Mouse (Mus musculus): Measurements from ENCODE around the gene Dnah10.
A peak's percentile ranks its signal among the peaks of the same experiment; 100 is the strongest.

Gene Dnah10

DNA sequence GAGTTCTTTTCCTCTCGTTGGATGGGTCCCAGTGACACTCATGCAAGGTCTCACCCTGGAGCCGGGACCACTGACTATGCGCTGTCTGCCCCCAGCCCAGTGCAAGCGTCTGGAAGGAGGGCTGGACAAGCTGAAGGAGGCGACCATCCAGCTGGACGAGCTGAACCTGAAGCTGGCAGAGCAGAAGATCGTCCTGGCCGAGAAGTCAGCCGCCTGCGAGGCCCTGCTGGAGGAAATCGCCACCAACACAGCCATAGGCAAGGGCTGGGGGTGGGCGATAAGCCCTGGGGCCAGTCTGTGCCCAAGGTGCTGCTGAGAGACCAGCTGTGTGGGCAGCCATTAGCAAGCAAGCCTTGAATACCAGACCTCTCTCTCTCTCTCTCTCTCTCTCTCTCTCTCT lies 87.6 kb downstream of the Dnah10 start:
- no peak for DNase-seq (ENCODE audit: low spot score)

GRCm38 (mm10) chr5:124814797-124815196 lies 89.9 kb downstream of the Dnah10 start:
- DNase-seq (ENCODE audit: low spot score): no peak

DNA sequence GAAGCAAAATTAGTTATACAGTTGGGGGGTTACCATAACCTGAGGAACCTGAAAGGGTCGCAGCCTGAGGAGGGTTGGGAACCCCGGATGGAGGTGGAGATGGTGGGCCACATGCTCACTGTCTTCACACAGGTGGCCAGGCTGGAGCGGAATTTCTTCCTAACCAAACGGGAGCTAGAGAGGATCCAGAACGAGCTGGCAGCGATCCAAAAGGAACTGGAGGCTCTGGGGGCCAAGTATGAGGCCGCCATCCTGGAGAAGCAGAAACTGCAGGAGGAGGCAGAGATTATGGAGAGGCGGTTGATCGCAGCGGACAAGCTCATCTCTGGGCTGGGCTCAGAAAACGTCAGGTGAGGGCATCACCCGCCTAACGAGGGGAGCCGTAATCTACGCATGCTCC lies 92.2 kb downstream of the Dnah10 start:
- no peak for DNase-seq (ENCODE audit: low spot score)

GRCm38 (mm10) chr5:124822128-124822894 lies 97.4 kb downstream of the Dnah10 start:
- DNase-seq (ENCODE audit: low spot score): no peak

GRCm38 (mm10) chr5:124830331-124830730 lies 105.4 kb downstream of the Dnah10 start:
- DNase-seq (ENCODE audit: low spot score): no peak

DNA sequence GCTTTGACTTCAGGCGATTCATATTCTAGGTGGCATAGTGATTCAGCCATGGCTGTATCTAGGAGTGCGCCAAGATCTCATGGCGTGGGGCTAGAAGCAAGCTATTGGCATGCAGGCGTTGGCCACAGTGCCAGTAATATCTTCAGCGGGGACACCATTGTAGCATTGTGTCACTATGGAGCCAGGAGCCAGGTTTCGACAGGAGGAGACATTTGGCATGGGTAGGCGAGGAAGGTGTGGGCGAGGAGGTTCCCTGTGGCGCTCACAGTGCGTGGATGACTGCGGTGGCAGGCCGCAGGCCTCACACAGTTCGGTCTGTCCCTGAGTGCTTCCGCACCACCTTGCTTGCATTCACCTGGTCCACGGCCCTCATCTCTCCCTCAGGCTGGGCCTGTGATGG lies 110.3 kb downstream of the Dnah10 start:
- DNase-seq (ENCODE audit: low spot score): no peak

DNA sequence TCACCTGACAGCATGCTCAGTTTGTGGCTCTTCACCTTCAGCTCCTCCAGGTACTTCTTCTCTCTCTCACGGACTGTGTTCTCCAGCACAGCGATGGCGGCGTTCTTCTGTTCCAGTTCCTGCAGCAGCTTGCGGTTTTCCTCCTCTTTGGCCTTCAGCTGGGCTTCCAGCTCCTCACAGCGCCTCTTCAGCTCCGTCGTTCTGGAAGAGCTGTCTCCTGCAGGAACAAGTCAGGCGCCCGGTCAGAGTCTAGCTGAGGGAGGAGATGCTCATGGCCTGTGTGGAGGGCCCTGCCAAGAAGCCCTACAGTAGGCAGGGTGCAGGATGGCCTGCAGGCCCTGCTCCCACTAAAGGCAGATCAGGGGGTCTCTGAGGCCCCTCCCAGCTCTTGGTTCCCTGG lies 111.2 kb downstream of the Dnah10 start:
- no peak for DNase-seq (ENCODE audit: low spot score)

DNA sequence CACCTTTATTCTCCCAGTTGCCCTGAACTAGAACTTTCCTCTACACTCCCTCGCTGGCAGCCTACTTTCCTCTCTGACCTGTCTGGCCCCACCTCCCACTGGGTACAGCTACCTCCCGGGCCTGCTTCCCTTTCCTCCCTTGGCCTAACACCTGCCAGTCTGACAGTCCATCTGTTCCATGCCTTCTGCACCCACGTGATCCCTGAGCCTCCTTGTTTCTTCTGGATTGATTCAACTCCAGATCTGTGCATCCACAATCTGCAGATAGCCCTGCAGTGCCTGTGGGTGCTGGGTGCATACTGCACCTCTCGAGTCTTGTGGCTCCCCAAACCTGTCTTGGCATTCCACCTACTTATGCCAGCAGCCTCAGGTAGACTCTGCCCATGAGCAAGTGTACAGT lies 111.7 kb downstream of the Dnah10 start:
- no peak for DNase-seq (ENCODE audit: low spot score)

DNA sequence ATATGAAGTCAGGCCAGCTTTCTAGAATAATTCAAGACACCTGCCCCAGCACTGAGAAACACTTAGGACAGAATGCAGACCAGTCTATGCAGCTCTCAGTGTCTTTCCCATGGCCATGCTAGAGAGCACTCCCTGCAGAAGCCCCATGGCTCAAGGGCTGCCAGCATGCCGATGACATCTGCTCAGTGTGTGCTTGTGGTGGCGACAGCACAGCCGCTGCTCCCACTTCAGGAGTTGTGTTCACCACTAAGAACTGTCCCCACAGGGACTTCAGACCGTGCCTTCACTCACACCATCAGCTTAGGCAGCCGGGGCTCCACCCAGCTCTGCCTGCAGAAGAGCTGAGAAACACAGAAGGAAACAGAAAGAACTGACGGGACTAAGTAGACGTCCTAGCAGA lies 115.3 kb downstream of the Dnah10 start:
- no peak for DNase-seq (ENCODE audit: low spot score)

GRCm38 (mm10) chr5:124840669-124841068 lies 115.8 kb downstream of the Dnah10 start:
- DNase-seq (ENCODE audit: low spot score): no peak

GRCm38 (mm10) chr5:124843386-124843785 lies 118.5 kb downstream of the Dnah10 start:
- no peak for DNase-seq (ENCODE audit: low spot score)

- DNase-seq (ENCODE audit: low spot score): no peak
These were observed 120.0 kb downstream of the Dnah10 start for GRCm38 (mm10) chr5:124844929-124845328.

- DNase-seq (ENCODE audit: low spot score): no peak
These were observed 122.1 kb downstream of the Dnah10 start for GRCm38 (mm10) chr5:124847014-124847413.

- no peak for DNase-seq (ENCODE audit: low spot score)
These were observed 124.1 kb downstream of the Dnah10 start for GRCm38 (mm10) chr5:124848994-124849393.

- DNase-seq (ENCODE audit: low spot score): no peak
These were observed 126.7 kb downstream of the Dnah10 start for GRCm38 (mm10) chr5:124851572-124851971.

- no peak for DNase-seq (ENCODE audit: low spot score)
These were observed 127.4 kb downstream of the Dnah10 start for GRCm38 (mm10) chr5:124852294-124852693.

DNA sequence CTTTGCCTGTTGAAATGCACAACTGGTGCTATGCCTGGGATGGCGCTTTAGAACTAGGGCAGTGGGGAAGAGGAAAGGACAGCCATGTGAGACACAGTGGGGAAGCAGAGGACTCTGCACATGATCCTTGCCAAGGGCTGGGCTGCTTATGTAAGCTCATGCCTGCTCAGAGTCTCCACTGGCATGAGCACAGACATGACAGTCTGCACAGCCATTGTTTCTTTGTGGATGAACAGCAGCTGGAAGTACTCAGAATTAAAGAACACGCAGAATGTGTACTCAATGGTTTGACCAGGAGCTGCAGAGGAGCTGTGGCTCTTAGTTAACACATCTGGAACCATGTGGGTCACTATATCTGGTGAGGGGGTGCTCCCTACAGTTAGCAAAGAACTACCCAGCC lies 128.2 kb downstream of the Dnah10 start:
- no peak for DNase-seq (ENCODE audit: low spot score)

DNA sequence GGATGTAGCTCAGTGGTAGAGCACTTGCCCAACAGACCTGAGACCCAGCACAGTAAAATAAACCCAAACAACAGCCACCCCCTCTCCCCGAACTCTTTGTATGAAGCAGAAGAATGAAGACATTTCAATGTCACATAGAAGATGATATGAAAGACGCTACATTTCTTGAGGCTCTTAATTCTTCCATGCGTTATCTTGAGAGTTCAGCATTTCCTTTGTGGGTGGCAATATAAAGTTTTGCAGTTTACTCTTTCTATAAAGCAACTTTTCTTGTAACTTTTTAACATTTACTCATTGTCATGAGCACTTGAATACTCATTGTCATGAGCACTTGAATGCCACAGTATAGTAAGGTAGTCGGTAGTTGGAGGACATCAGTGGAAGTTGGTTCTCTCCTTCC lies 129.3 kb downstream of the Dnah10 start:
- no peak for DNase-seq (ENCODE audit: low spot score)

GRCm38 (mm10) chr5:124860013-124860412 lies 135.1 kb downstream of the Dnah10 start:
- no peak for DNase-seq (ENCODE audit: low spot score)

- peak; percentile 69 for DNase-seq (ENCODE audit: low spot score)
These were observed 136.6 kb downstream of the Dnah10 start for GRCm38 (mm10) chr5:124861463-124861862.

DNA sequence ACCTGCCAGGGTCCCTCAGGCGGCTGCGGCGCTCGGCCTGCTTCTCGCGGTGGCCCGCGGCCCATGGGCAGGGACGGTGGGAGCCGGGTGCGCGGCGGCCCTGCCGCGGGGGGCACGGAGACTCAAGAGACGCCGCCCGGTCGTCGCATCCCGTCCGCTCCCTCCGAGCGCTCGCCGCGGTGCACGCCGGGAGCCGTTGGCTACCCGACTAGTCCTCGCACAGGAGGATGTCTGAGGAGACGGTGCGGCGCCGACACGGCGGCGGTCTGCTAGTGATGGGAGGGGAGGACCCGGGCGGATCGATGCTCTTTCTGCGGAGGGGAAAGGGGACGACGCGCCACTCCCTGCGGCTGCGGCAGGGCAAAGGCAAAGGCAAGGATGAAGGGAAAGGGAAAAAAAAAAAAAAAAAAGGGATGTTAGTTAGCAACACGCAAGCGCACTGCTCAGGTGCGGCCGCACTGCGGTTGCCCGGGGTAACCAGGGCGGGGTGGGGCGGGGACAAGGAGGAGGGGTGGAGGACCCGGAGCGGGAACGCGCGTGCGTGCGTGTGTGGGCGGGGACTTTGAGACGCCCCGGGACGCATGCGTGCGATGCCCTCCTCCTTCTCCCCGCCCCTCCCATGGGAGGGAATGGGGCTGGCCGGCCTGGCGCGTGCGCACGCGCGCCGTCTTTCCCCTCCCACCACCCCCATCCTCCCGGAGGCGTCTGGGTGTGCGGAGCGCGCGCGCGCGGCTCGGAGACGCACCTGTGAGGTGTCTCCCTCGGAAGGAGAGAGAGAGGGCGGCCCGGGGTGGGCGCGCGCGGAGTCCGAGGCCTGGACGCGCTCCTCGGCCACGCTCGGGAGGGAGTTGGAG lies 137.4 kb downstream of the Dnah10 start, which contains the start of the genes Ccdc92 and Zfp664:
Gene Ccdc92, minus strand, starts transcription at position 412 of the 854 bp plus-strand sequence.
Gene Zfp664, plus strand, starts transcription at position 679 of the 854 bp plus-strand sequence.
- peak; percentile 99 for DNase-seq (ENCODE audit: low spot score)

- peak; percentile 62 for DNase-seq (ENCODE audit: low spot score)
These were observed 138.2 kb downstream of the Dnah10 start for GRCm38 (mm10) chr5:124862871-124863741.

Data from testis, postnatal 14 days (tissue).